Mouse (Mus musculus) myocyte (in vitro differentiated cells): ENCODE data around the gene Macrod2. TPM values are rescaled to one million over a fixed set of nuclear protein-coding genes. Genes with fewer than 3 reads are reported as not detected.

Experiments used
- H3K27me3 ChIP-seq: one replicate; pipeline ENCODE4 v1.6.1; 2011; ENCODE audit not compliant: control insufficient read depth, insufficient read depth, insufficient read length
- H3K36me3 ChIP-seq: one replicate; pipeline ENCODE4 v1.6.1; 2011; ENCODE audit not compliant: control insufficient read depth, insufficient read depth
- H3K4me2 ChIP-seq: one replicate; pipeline ENCODE4 v1.6.1; 2011; ENCODE audit warnings: low read depth, control low read depth
- H3K4me3 ChIP-seq: one replicate; pipeline ENCODE4 v1.5.1; 2011; ENCODE audit warnings: mild to moderate bottlenecking, control low read depth, moderate library complexity
- H3K79me2 ChIP-seq: one replicate; pipeline ENCODE4 v1.6.1; 2011; ENCODE audit not compliant: control insufficient read depth, insufficient read depth
- H3ac ChIP-seq: one replicate; pipeline ENCODE4 v1.6.1; 2011; ENCODE audit not compliant: control insufficient read depth, insufficient read length
- CEBPB ChIP-seq: IDR thresholded peaks from 2 replicates; pipeline ENCODE4 v1.6.1; 2011; ENCODE audit warnings: mild to moderate bottlenecking, moderate library complexity; ENCODE audit not compliant: poor library complexity, insufficient read depth, severe bottlenecking
- E2F4 ChIP-seq: IDR thresholded peaks from one replicate; pipeline ENCODE4 v1.6.1; 2011; ENCODE audit warnings: mild to moderate bottlenecking, control low read depth, moderate library complexity; ENCODE audit not compliant: insufficient read depth
- MAX ChIP-seq: IDR thresholded peaks from one replicate; pipeline ENCODE4 v1.6.1; 2011; ENCODE audit warnings: low read depth, mild to moderate bottlenecking, control low read depth
- MYOD1 ChIP-seq, 3 experiments: IDR thresholded peaks; one replicate each; pipeline ENCODE4 v1.6.1; 2011; ENCODE audit warnings: control low read depth in 2 of 3, low read depth in 2 of 3, mild to moderate bottlenecking in 2 of 3, moderate library complexity in 1 of 3; ENCODE audit not compliant: insufficient read length in 2 of 3, control insufficient read depth in 1 of 3
- MYOG ChIP-seq, 3 experiments: IDR thresholded peaks; one replicate each; pipeline ENCODE4 v1.6.1; 2011; ENCODE audit warnings: control low read depth in 2 of 3, low read depth in 2 of 3, mild to moderate bottlenecking in 2 of 3; ENCODE audit not compliant: insufficient read length in 2 of 3, control insufficient read depth in 1 of 3, insufficient read depth in 1 of 3
- POLR2A ChIP-seq: IDR thresholded peaks from one replicate; pipeline ENCODE4 v1.6.1; 2011; ENCODE audit warnings: low read depth, mild to moderate bottlenecking, control low read depth, moderate library complexity; ENCODE audit not compliant: insufficient read length
- POLR2AphosphoS2 ChIP-seq: IDR thresholded peaks from one replicate; pipeline ENCODE4 v1.6.1; 2011; ENCODE audit warnings: low read depth, control low read depth; ENCODE audit not compliant: insufficient read length
- REST ChIP-seq: IDR thresholded peaks from one replicate; pipeline ENCODE4 v1.6.1; 2011; ENCODE audit warnings: mild to moderate bottlenecking, control low read depth, moderate library complexity; ENCODE audit not compliant: insufficient read depth, insufficient read length
- SRF ChIP-seq: IDR thresholded peaks from one replicate; pipeline ENCODE4 v1.6.1; 2011; ENCODE audit warnings: low read depth; ENCODE audit not compliant: control insufficient read depth, insufficient read length
- TCF12 ChIP-seq: IDR thresholded peaks from one replicate; pipeline ENCODE4 v1.6.1; 2011; ENCODE audit warnings: mild to moderate bottlenecking, control low read depth; ENCODE audit not compliant: poor library complexity, insufficient read depth, severe bottlenecking
- TCF3 ChIP-seq: IDR thresholded peaks from one replicate; pipeline ENCODE4 v1.6.1; 2011; ENCODE audit warnings: low read depth, control low read depth; ENCODE audit not compliant: insufficient read length
- USF1 ChIP-seq: IDR thresholded peaks from one replicate; pipeline ENCODE4 v1.6.1; 2011; ENCODE audit warnings: low read depth, mild to moderate bottlenecking, control low read depth, moderate library complexity
- polyA plus RNA-seq: library from polyadenylated mRNA; unstranded; fragments of >200 nt; fragmentation: generic; extraction: Trizol; gene quantifications from one replicate; pipeline ENCODE4 v1.2.1, GENCODE M21; 2012; ENCODE audit warnings: missing spikeins

Macrod2 gene
- polyA plus RNA-seq, 1 experiment, result 0.96 TPM

GRCm38 (mm10) chr2:141738702-141739101, 1343.6 kb downstream of the Macrod2 start:
- H3K79me2 ChIP-seq, result no peaks in the 10 kb centered on the region
- TF ChIP-seq TCF3 (no peak), CEBPB (no peak), MYOD1 (IDR thresholded peaks at IDR 0.05; ENCODE audit: control insufficient read depth in 1 of 3, insufficient read length in 2 of 3, low read depth in 2 of 3) (no peak), E2F4 (no peak), TCF12 (no peak), MAX (no peak), USF1 (no peak), REST (no peak)
- H3K27me3 ChIP-seq, result no peaks in the 10 kb centered on the region
- H3K36me3 ChIP-seq, result no peaks in the 10 kb centered on the region
- no peak overlapping the region for H3ac ChIP-seq
- H3K4me2 ChIP-seq, result no peak overlapping the region
- H3K4me3 ChIP-seq, result no peak overlapping the region

- H3K4me2 ChIP-seq, result no peak overlapping the region
- H3ac ChIP-seq, result no peak overlapping the region
- H3K36me3 ChIP-seq, result no peaks in the 10 kb centered on the region
- no peaks in the 10 kb centered on the region for H3K79me2 ChIP-seq
- no peaks in the 10 kb centered on the region for H3K27me3 ChIP-seq
- H3K4me3 ChIP-seq, result no peak overlapping the region
- TF ChIP-seq MYOG (IDR thresholded peaks at IDR 0.05; ENCODE audit: control insufficient read depth in 1 of 3, insufficient read depth in 1 of 3, insufficient read length in 2 of 3, low read depth in 2 of 3) (no peak), TCF3 (no peak)
These were observed 1345.2 kb downstream of the Macrod2 start for GRCm38 (mm10) chr2:141740318-141740717.

DNA sequence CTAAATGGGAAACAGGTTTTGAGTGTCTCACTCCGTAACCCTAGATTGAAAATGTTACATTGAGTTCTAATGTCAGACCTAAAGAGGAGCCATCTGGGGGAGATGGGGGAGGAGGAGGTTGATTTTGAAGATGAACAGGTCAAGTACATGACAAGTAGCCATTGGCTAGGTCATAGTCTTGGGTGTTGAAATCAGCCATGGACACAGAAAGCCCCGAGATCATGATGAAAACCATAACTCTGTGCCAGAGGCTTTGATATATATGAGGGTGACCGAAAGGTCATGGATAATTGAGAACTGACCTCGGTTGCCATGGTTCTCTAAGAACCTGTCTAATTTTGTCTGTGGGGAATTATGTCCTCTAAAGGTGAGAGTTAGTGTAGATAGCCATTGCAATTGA, 1405.1 kb downstream of the Macrod2 start:
- Histone ChIP-seq H3ac (no peak overlapping the region), H3K79me2 (no peaks in the 10 kb centered on the region), H3K36me3 (no peaks in the 10 kb centered on the region), H3K27me3 (no peaks in the 10 kb centered on the region), H3K4me3 (no peak overlapping the region), H3K4me2 (no peak overlapping the region)
- TF ChIP-seq SRF, result no peak
- TF ChIP-seq USF1, result no peak
- TF ChIP-seq CEBPB, result no peak
- TF ChIP-seq MYOD1 (IDR thresholded peaks at IDR 0.05; ENCODE audit: control insufficient read depth in 1 of 3, insufficient read length in 2 of 3, low read depth in 2 of 3), result no peak

- Histone ChIP-seq H3K4me2 (no peak overlapping the region), H3K27me3 (no peaks in the 10 kb centered on the region), H3K79me2 (no peaks in the 10 kb centered on the region), H3ac (no peak overlapping the region), H3K4me3 (no peak overlapping the region), H3K36me3 (no peaks in the 10 kb centered on the region)
- TF ChIP-seq TCF3, result no peak
- no peak for TF ChIP-seq MYOG (IDR thresholded peaks at IDR 0.05; ENCODE audit: control insufficient read depth in 1 of 3, insufficient read depth in 1 of 3, insufficient read length in 2 of 3, low read depth in 2 of 3)
- no peak for TF ChIP-seq MYOD1 (IDR thresholded peaks at IDR 0.05; ENCODE audit: control insufficient read depth in 1 of 3, insufficient read length in 2 of 3, low read depth in 2 of 3)
- TF ChIP-seq MAX, result no peak
- TF ChIP-seq E2F4, result no peak
- TF ChIP-seq REST, result no peak
- TF ChIP-seq POLR2AphosphoS2, result no peak
- TF ChIP-seq TCF12, result no peak
- no peak for TF ChIP-seq USF1
- TF ChIP-seq SRF, result no peak
- TF ChIP-seq POLR2A, result no peak
- TF ChIP-seq CEBPB, result no peak
These were observed 1405.8 kb downstream of the Macrod2 start for GRCm38 (mm10) chr2:141800909-141801308.

GRCm38 (mm10) chr2:141816266-141816665, 1421.2 kb downstream of the Macrod2 start:
- no peak overlapping the region for H3K4me3 ChIP-seq
- no peaks in the 10 kb centered on the region for H3K27me3 ChIP-seq
- H3K4me2 ChIP-seq, result no peak overlapping the region
- TF ChIP-seq MAX (no peak), MYOG (IDR thresholded peaks at IDR 0.05; ENCODE audit: control insufficient read depth in 1 of 3, insufficient read depth in 1 of 3, insufficient read length in 2 of 3, low read depth in 2 of 3) (no peak), POLR2A (no peak), MYOD1 (IDR thresholded peaks at IDR 0.05; ENCODE audit: control insufficient read depth in 1 of 3, insufficient read length in 2 of 3, low read depth in 2 of 3) (no peak), USF1 (no peak), POLR2AphosphoS2 (no peak), SRF (no peak), REST (no peak), TCF3 (no peak), CEBPB (no peak), E2F4 (no peak), TCF12 (no peak)
- H3ac ChIP-seq, result no peak overlapping the region
- no peaks in the 10 kb centered on the region for H3K36me3 ChIP-seq
- H3K79me2 ChIP-seq, result no peaks in the 10 kb centered on the region
